Mouse (Mus musculus) bone marrow macrophage, adult 2 months (primary cell): ENCODE measurements at regions not wholly inside any gene's neighbourhood (a gene's known extent, or its start where the extent isn't known, plus 50 kb on each side); places are given as distances from the start of the nearest gene placed in this dataset.

Experiments used
- CTCF ChIP-seq: IDR thresholded peaks from 2 replicates; pipeline ENCODE4 v1.5.1; 2012; ENCODE audit warnings: low read depth, mild to moderate bottlenecking, low read length, moderate library complexity
- POLR2A ChIP-seq: IDR thresholded peaks from 2 replicates; pipeline ENCODE4 v1.6.1; 2012; ENCODE audit warnings: mild to moderate bottlenecking, low read depth, low read length, borderline replicate concordance

DNA sequence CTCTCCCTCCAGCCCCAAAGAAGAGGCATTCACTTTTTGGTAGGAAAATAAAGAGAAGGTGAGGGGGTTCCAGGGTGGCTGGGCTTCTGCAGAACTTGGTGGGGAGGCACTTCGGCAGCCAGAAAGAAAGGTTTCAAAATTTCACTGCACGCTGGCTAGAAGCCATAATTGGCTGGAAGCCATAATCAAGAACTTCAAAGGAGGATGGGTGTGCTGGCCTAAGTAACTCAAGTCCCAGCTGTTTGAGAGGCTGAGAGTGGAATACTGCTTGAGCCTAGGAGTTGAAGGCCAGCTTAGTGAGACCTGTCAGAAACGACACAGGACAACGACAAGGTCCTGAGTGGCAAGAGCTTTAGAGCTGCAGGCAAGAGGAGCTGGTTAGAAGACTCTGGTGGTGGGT is 113.3 kb upstream of the Tmem260 start:
- TF ChIP-seq POLR2A (no peak), CTCF (no peak)
